Mouse (Mus musculus) spleen, postnatal 10 days (tissue): ENCODE measurements around the gene Lgals2.

Source experiments
- DNase-seq, 2 experiments: peaks; one replicate each; pipeline ENCODE4 v3.0.0; 2021 to 2022; ENCODE audit warnings: low spot score in 2 of 2

Lgals2 gene

DNA sequence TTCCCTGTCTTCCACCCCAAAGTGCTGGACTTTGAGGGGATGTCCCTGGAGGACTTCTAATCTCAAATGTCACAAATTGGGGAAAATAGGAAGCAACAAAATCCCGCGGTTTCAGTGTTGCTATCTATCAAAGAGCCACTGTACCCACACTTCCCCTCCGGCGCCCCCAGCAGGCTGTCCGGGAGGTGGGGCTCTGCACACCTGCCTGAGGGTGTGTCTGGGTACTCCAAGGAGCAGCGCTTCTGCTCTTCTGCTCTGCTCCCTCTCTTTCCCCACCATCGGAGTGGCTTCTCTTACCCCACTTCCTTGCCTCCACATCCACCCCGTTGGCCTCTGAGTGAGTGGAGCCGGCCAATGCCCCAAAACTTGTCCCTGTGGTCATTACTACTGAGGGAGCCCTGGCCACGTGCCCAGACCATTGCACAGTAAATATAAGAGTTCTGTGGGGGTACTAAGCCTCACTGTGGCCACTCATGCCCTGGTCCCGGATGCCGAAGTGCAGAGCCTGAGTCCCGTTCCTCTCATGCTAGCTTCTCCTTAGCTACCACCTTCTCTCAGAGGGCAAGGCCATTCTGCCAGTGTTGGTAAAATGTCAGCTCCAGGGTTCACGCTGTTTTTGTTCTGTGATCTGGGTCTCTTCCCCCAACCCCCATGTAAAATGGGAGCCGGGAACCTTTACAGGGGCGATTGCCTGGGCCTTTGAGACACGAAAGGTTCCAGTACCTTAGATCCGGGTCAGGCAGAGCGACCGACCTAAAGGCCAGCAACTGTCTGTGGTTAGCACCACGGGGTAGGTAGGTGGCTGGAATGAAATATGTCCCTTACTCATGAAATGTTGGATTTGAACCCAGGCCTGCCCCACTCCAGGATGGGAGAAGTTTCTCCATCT, 11.5 kb downstream of the Lgals2 start:
- peak in 1 of 2 experiments; percentile 42 for DNase-seq

DNA sequence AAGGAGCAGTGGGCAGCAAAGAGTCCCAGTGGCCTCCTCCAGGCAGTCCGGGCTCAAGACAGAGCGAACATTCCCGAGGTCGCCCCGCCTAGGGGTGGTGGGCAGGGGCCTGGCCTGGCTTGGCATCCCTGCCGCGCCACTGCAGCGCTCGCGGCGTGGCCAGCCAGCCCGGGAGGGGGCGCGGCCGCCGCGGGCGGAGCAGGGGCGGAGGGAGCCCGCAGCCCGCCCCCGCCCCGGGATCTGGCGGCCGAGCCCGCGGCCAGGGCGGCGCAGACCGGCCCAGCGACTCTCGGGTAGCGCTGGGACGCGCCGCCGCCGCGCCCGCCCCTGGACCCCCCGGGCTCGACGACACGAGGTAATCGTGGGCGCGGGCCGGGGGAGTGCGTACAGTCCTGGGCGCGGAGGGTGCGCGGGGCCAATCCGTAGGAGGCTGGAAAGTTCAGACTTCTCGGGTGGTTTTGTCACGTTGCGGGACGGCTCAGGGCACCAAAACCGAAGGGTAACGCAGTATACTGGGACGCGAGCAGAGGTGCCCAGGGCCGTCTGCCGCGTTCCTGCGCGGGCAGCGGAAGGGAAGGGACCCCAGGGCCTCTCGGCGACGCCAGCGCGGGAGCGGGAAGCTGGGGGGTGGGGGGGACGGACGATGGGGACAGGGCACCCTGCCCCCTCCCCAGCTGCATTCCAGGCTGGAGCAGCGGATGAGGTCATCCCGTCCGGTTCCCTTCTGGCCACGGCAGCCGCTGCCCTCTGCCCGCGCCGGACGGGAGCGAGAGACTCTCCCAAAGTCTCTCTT, 12.8 kb downstream of the Lgals2 start, which contains the start of gene Cdc42ep1:
Gene Cdc42ep1, plus strand, starts transcription at position 254 of the 793 bp plus-strand sequence.
- no peak for DNase-seq

DNA sequence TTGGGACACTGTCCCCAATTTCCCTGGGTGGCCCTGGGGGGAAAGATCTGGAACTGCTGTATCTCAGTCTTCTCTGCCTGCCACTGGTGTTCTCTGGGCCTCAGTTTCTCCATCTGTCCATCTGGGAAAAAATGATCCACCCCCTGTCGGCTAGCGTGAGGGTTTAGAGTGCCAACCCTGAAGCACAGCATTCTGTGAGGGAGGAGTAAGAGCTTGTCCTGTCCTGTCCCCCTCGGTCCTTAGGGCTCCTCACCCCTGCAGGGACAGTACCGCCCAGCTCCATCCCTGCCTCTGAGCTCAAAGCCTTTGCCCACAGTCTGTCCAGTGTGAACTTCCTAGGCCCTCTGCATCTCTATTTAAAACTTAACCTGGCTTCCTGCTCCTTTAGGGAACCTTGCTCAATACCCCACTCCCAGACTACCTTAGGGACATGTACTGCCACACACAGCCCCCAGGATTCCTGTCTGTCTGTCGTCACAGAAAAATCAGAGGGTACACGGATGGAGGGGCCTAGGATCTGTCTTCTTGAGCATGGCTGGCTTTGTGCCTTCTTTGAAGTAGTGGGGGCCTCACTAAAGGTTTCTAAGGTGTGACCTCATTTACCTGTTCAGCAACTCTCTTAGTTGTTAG, 14.1 kb downstream of the Lgals2 start:
- no peak for DNase-seq

DNA sequence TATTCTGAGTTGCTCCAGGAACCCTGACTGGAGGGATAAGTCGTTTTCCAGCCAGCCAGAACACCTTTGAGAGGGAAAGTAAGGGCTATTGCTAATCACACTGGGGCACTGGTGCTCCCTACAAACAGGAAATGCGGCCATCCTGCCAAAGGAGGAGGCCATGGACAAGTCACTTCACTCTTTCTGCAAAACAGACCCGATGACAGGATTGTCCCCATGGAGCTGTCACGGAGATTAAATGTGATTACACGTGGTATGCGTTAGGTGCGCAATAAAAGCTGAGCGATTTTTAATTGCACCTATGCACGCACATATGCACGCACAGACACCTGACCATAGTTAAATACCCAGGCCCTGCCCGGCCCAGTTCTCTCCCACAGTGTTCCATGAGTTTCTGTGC, 14.6 kb downstream of the Lgals2 start:
- no peak for DNase-seq

DNA sequence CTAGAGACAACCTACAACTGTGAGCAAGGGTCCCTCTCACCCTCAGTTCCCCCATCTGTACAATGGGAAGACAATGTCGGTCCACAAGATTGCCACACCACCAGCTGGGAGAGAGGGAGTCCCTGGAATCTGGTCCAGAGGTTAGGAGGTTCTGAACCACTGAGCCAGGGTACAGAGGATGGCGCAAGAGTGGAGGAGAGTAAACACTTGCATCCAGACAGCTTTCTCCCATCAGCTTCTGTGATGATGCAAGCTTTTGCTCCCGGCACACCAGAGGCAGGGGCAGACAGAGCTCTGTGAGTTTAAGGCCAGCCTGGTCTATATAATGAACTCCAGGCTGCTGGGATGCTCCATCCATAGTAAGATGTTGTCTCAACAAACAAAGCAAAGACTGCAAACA, 15.1 kb downstream of the Lgals2 start:
- no peak for DNase-seq

DNA sequence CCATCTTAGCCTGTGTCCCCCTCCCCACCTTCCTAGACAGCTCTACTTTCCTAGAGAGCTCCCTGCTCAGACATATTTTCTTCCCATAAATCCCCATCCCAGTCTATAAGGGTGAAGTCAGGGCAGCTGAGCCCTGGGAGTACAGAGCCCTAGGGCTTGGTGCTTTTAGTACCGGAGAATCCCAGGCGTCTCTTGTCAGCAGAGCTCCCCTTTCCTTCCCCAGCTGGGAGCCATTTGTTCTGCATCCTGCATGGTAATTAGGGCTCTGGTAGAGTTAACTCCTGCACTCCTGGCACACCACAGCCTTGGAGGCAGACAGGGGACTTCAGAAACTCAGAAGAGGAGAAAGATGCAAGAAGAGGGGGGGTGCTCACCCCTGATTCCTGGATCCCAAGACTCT, 15.6 kb downstream of the Lgals2 start:
- DNase-seq, result no peak

DNA sequence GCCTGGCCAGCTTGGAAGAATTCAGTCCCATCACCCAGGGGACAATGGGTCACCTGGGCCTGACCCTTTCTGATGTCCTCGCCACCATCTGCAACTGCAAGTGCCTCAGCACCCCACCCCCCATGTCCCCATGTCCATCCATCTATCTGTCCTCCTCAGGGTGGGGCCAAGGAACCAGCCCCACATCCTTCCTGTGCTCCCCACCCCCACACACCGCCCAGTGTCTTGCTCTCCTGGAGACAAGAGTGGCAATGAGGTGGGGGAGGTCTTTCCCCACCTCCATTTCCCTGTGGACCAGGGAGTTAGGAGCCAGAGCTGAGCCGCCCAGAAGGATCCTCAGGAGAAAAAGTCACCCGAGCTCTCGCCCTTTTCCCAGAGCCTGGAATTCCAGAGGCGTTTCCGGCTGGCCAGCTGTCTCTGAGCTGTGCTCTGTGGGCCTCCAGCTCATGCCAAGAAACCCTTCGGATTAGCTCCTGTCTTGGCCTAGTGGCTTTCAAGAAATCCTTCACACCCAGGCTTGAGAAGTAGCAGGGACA, 19.2 kb downstream of the Lgals2 start:
- DNase-seq, result no peak

DNA sequence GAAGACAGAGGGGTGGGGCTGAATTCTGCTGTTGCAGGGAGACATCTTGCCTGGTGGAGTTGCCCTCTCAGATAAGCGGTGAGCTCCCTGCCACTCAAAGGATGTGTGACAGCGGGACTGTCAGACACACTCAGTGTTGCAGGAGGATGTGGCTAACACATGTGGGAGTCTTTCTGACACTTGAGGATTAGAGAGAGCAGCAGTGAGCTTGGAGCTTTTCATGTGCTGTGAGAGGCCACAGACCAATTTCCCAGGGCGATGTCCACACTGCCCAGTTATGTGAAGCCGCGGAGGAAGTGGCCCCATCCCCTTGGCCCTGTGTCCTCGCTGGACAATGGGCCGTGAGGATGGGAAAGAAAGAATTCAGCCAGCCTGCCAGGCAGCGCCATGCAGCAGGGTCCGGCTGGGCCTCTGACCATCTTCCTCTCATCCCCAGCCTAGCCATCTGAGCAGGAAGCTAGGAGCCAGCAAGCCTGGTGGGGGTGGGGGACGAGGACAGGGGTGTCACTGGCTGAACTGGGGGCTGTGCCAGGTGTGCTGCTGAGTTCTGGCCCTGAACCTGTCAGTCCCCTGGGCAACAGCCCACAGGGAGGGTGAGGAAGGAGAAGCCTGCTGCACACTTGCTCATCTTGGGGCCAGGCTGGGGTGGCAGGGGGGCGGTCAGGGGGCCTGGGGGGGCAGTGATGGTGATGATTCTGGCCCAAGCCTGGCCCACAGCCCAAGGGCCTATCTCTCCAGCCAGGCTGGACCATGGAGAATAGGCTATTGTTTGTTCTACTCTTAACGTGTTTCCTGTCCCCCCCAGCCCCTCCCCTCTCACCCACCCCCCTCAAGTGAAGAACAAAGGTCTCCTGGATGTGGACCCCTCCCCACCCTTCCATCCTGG, 19.9 kb downstream of the Lgals2 start:
- DNase-seq, result peak in 1 of 2 experiments; percentile 41

DNA sequence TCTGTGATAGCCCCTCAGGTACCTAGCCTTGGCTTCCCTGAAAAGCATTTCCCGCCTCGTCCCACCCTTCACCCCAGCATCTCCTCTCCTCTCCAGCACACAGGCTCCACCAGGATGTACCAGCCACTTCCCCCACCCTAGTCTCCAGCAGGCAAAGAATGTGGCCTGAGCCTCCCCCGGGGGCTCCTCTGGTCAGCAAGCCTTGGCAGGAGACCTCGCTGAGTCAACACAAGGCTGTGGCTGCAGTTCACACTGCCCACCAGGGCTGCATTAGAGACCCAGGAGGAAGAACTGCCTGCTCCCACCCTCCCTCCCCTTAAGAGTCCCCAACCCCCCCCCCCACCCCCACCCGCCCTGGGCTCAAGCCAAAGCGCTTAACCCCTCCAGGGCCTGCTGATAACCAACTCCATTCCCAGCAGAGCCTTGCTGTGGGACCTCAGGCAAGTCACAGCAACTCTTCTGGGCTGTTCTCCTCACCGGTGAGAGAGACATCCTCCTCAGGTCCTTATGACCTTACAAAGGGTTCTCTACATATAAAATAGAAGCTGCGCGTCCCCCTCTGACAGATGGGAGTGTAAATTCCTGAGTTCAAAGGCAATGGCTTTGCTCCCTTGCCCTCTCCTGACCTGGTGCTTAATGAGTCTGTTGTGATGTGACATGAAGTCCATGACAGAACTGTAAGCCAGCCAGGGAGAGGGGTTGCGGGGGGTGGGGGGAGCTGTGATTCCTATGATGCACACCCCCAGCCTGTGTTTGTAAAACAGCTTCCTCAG, 20.9 kb downstream of the Lgals2 start:
- no peak for DNase-seq

DNA sequence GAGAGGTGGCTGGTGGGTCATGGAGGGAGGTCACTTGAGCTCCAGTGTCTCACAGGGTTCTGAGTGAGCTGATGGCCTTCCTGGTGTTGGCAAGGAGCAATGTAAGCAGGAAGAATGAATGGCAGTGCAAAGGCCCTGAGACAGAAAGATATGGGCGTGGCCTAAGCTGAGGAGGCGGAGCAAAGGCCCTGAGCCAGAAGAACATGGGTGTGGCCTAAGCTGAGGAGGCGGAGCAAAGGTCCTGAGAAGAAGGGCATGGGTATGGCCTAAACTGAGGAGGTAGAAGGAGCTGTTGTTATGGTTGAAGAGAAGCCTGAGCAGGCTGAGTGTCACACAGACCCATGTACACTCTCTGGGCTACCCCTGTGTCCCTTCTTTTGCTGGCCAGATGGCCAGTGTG, 21.7 kb downstream of the Lgals2 start:
- peak in 1 of 2 experiments; percentile 53 for DNase-seq

DNA sequence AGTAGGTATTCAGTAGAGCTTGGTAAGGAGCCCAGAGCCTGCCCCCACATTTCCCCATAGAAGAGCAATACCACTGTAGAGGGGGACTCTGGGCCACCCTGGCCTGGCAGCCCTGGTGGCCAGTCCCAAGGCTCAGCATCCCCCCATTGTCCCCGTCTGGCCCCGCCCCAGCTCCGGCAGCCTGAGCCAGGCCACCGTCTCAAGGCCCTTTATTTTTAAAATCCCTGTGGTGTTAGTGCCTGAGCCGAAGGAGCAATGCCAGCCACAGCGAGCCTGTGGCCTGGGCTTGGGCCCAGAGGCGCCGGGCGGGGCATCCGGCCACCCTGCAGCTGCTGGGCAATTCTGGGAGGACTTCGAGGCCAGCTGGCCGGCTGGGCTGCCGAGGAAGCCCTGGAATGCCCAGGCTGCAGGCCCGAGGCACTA, 22.6 kb downstream of the Lgals2 start:
- DNase-seq, result peak in 1 of 2 experiments; percentile 49

DNA sequence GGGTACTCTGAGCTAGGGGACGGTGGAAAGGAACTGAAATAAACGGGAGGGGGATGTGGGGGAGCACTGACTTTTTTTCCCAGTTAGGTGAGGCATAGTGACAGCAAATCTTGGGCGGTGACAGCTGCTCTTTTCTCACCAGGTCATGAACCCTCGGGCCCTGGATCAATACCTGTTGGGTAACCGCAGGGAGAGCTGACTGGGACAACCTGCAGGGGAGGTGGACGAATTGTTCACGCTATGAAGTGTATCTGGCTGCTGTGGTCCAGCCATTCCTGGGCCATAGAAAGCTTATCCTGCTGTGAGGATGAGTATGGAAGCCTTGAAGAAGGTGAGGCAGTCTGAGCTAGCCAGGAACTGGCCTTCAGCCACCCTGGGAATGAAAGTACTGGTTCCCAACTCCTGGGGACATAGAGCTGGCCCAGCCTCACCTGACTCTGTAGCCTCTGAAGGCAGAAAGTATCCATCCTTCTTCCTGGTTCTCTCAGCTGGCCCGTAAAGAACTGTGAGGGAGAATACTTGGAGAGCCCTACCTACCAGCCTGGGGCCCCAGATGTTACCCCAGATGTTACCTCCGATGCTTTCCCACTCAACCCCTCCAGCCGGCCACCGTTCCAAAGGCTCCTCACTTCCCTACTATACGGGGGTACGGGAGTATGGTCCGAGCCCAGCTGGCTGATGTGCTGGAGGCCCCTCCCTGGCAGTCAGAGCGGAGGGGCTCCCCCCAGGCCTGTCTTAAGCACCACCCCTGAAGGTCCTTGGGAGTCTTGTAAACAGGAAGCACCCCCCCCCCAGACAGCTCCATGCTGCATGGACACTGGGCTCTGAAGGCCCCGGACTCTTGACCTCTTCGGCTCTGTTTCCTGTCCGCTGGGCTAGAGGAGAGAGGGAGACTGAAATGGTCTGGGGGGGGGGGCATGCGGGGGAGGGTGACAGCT, 23.3 kb downstream of the Lgals2 start:
- DNase-seq, result no peak

DNA sequence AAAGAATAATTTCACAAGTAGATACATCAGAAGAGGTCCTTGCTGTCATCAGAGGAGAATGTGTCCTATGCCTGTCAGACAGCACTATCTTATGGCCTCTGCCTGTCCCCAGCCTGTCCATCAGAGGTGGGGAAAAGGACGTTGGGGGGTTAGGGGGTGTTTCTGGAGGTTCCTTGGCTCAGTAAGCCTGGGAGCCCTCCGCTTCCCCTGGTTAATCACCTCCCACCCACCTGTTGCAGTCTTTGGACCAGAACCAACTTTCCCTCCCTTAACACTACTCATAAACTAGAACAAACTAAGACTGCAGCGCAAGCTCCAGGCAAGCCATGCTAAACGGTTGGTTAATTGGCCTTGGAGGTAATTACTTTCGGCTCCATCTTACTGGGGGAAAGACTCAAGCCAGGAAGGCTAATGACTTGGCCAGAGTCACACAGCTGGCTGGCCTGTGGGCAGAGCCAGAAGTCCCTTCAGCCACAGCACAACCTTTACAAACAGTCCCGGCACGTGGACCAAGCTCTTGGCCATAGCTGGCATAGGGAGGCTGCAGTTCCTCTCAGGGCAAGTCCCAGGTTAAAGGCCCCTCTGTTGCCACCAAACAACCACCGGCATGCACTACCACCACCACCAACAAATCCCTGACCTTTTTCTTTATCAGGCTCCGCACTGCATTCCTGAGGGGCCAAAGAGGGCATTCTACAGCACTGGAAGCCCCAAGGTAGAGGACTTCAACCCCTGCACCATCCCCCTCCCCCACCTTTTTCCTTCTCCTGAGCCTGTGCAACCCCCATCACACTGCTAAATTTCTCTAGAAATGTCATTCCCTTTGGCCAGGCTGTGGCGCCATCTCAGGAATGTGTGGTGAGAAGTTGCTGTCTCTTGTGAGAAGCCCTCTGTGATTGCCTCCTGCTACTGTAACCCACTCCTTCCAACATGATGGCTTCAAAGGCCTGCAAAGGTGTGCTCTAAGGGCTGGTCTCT, 24.3 kb downstream of the Lgals2 start:
- no peak for DNase-seq

DNA sequence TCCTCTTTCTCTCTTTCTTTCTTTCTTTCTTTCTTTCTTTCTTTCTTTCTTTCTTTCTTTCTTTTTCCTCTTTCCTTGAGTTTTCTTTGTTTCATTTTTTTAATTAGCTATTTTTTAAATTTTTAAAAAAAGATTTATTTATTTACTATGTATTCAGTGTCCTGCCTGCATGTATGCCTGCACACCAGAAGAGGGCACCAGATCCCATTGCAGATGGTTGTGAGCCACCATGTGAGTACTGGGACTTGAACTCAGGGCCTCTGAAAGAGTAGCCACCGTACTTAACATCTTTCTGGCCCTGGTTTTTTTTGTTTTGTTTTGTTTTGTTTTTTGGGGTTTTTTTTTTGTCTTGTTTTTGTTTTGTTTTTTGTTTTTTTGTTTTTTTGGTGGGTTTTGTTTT, 25.7 kb downstream of the Lgals2 start:
- no peak for DNase-seq

DNA sequence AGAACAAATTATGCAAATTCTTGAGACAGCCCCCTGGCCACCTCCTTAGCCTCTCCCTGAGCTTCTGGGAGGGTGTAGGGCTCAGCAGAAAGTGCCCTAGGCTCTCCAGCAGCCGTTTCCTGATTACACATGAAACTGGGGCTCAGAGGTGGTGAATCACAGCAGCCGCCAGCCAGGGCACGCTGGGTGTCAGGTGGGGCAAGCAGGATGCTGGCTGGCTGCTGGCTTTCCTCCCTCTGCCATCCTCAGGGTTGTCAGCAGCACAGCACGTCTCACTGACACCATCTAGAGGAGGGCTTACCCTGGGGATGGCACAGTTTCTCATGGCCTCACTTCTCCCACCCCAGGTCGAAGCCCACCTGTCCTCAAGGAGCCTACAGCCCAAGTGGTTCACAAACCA, 27.0 kb downstream of the Lgals2 start:
- no peak for DNase-seq

DNA sequence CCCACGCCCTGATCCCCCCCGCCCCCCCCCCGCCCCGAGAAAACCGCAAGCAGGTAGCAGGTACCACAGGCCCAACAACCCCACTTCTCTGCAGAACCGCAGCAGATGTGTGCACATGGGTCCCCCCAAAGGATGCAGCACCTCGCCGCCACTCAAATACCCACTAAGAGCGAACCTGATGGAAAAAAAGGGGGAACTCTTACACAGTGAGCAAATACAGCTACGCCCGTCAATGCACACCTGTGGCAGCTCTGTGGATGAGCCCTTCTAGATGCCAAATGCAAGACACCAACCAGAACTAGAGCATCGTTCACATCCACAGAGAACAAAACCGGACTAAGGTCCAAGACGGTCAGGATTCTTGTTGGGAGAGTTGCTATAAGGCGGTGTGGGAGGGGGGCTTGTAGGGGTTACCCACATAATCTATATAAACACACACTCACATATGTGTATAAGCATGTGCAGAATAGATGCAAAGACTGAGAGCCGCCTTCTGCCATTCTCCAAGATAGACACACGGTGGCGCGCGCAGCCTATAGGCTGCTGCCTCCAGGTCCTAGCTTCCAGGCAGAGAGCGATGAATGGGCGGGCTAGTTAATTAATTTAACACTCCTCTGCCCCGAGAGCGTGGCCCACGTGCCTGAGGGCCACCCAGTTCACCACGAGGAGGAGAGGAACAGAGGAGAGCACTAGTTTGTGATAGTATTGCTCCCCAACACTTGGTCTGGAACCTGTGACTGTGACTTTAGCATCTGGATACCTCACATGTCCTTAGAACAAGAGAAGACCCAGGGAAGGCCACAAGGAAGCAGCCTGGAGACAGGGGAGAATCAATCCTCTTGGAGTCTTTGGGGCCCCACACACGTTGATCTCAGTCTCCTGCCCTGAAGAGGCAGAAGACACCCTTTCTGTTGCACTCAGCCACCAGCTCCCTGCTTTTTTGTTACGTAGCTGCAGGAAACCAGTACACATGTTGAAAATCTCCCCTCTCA, 28.8 kb downstream of the Lgals2 start:
- DNase-seq, result peak in 1 of 2 experiments; percentile 76

DNA sequence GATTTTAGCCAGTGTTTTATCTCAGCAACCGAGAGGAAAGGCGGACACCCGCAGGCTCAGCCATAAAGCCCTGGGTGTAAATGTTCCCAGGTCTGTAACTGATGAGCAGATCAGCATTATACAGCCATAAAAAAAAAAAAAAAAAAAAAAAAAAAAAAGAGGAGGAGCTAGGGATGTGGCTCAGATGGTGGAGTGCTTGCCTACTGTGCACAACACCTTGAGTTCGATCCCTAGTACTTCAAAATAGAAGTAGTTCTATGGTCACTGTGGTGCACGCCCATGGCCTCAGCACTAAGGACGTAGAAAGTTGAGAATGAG, 39.3 kb downstream of the Lgals2 start:
- DNase-seq, result no peak
